Mouse (Mus musculus): ENCODE data around the gene Dpp10. TPM values are rescaled to one million over a fixed set of nuclear protein-coding genes. Genes with fewer than 3 reads are reported as not detected.

Gene Dpp10
- polyA plus RNA-seq, 1 experiment, result not detected

GRCm38 (mm10) chr1:124002797-124003196 is 42.6 kb downstream of the Dpp10 start:
- no peaks in the 10 kb centered on the region for H3K27me3 ChIP-seq (ENCODE audit: control insufficient read depth)
- TF ChIP-seq GATA1 (IDR thresholded peaks at IDR 0.05; ENCODE audit: low read length) (no peak), TAL1 (IDR thresholded peaks at IDR 0.05; ENCODE audit: low read length) (no peak)
- H3K36me3 ChIP-seq (ENCODE audit: control insufficient read depth), result no peaks in the 10 kb centered on the region
- H3K4me3 ChIP-seq (replicated peaks), result no peak overlapping the region
- no peaks in the 10 kb centered on the region for H3K4me1 ChIP-seq (ENCODE audit: control insufficient read depth)
- H3K9me3 ChIP-seq (ENCODE audit: control insufficient read depth, low read length), result no peaks in the 10 kb centered on the region

- TF ChIP-seq TAL1 (IDR thresholded peaks at IDR 0.05; ENCODE audit: low read length) (no peak), GATA1 (IDR thresholded peaks at IDR 0.05; ENCODE audit: low read length) (no peak)
- no peaks in the 10 kb centered on the region for H3K4me1 ChIP-seq (ENCODE audit: control insufficient read depth)
- H3K36me3 ChIP-seq (ENCODE audit: control insufficient read depth), result no peaks in the 10 kb centered on the region
- H3K4me3 ChIP-seq (replicated peaks), result no peak overlapping the region
- H3K9me3 ChIP-seq (ENCODE audit: control insufficient read depth, low read length), result no peaks in the 10 kb centered on the region
- no peaks in the 10 kb centered on the region for H3K27me3 ChIP-seq (ENCODE audit: control insufficient read depth)
Observed at GRCm38 (mm10) chr1:123995780-123996179, 49.6 kb downstream of the Dpp10 start.

GRCm38 (mm10) chr1:123985324-123986024 is 59.9 kb downstream of the Dpp10 start:
- Histone ChIP-seq H3K36me3 (ENCODE audit: control insufficient read depth) (no peaks in the 10 kb centered on the region), H3K9me3 (ENCODE audit: control insufficient read depth, low read length) (no peaks in the 10 kb centered on the region), H3K27me3 (ENCODE audit: control insufficient read depth) (no peaks in the 10 kb centered on the region), H3K4me1 (ENCODE audit: control insufficient read depth) (no peaks in the 10 kb centered on the region), H3K4me3 (replicated peaks) (no peak overlapping the region)
- TF ChIP-seq TAL1 (IDR thresholded peaks at IDR 0.05; ENCODE audit: low read length), result no peak
- TF ChIP-seq GATA1 (IDR thresholded peaks at IDR 0.05; ENCODE audit: low read length), result no peak

GRCm38 (mm10) chr1:123978597-123978996 is 66.8 kb downstream of the Dpp10 start:
- Histone ChIP-seq H3K4me3 (replicated peaks) (no peak overlapping the region), H3K27me3 (ENCODE audit: control insufficient read depth) (no peaks in the 10 kb centered on the region), H3K9me3 (ENCODE audit: control insufficient read depth, low read length) (no peaks in the 10 kb centered on the region), H3K36me3 (ENCODE audit: control insufficient read depth) (no peaks in the 10 kb centered on the region), H3K4me1 (ENCODE audit: control insufficient read depth) (no peaks in the 10 kb centered on the region)
- TF ChIP-seq GATA1 (IDR thresholded peaks at IDR 0.05; ENCODE audit: low read length) (no peak), TAL1 (IDR thresholded peaks at IDR 0.05; ENCODE audit: low read length) (no peak)

GRCm38 (mm10) chr1:123974621-123975020 is 70.7 kb downstream of the Dpp10 start:
- Histone ChIP-seq H3K9me3 (ENCODE audit: control insufficient read depth, low read length) (no peaks in the 10 kb centered on the region), H3K27me3 (ENCODE audit: control insufficient read depth) (no peaks in the 10 kb centered on the region), H3K36me3 (ENCODE audit: control insufficient read depth) (no peaks in the 10 kb centered on the region), H3K4me3 (replicated peaks) (no peak overlapping the region), H3K4me1 (ENCODE audit: control insufficient read depth) (no peaks in the 10 kb centered on the region)
- TF ChIP-seq GATA1 (IDR thresholded peaks at IDR 0.05; ENCODE audit: low read length) (no peak), TAL1 (IDR thresholded peaks at IDR 0.05; ENCODE audit: low read length) (no peak)

- Histone ChIP-seq H3K4me3 (replicated peaks) (no peak overlapping the region), H3K27me3 (ENCODE audit: control insufficient read depth) (no peaks in the 10 kb centered on the region), H3K9me3 (ENCODE audit: control insufficient read depth, low read length) (no peaks in the 10 kb centered on the region), H3K4me1 (ENCODE audit: control insufficient read depth) (no peaks in the 10 kb centered on the region), H3K36me3 (ENCODE audit: control insufficient read depth) (no peaks in the 10 kb centered on the region)
- TF ChIP-seq GATA1 (IDR thresholded peaks at IDR 0.05; ENCODE audit: low read length), result no peak
- no peak for TF ChIP-seq TAL1 (IDR thresholded peaks at IDR 0.05; ENCODE audit: low read length)
Observed at GRCm38 (mm10) chr1:123946149-123946548, 99.2 kb downstream of the Dpp10 start.

- Histone ChIP-seq H3K9me3 (ENCODE audit: control insufficient read depth, low read length) (no peaks in the 10 kb centered on the region), H3K27me3 (ENCODE audit: control insufficient read depth) (no peaks in the 10 kb centered on the region), H3K36me3 (ENCODE audit: control insufficient read depth) (no peaks in the 10 kb centered on the region), H3K4me3 (replicated peaks) (no peak overlapping the region), H3K4me1 (ENCODE audit: control insufficient read depth) (no peaks in the 10 kb centered on the region)
- TF ChIP-seq TAL1 (IDR thresholded peaks at IDR 0.05; ENCODE audit: low read length), result no peak
- no peak for TF ChIP-seq GATA1 (IDR thresholded peaks at IDR 0.05; ENCODE audit: low read length)
Observed at GRCm38 (mm10) chr1:123940826-123941225, 104.5 kb downstream of the Dpp10 start.

- TF ChIP-seq GATA1 (IDR thresholded peaks at IDR 0.05; ENCODE audit: low read length) (no peak), TAL1 (IDR thresholded peaks at IDR 0.05; ENCODE audit: low read length) (no peak)
- Histone ChIP-seq H3K4me3 (replicated peaks) (no peak overlapping the region), H3K27me3 (ENCODE audit: control insufficient read depth) (no peaks in the 10 kb centered on the region), H3K4me1 (ENCODE audit: control insufficient read depth) (no peaks in the 10 kb centered on the region), H3K9me3 (ENCODE audit: control insufficient read depth, low read length) (no peaks in the 10 kb centered on the region), H3K36me3 (ENCODE audit: control insufficient read depth) (no peaks in the 10 kb centered on the region)
Observed at GRCm38 (mm10) chr1:123933812-123934727, 111.3 kb downstream of the Dpp10 start.

GRCm38 (mm10) chr1:123928003-123928370 is 117.4 kb downstream of the Dpp10 start:
- Histone ChIP-seq H3K4me1 (ENCODE audit: control insufficient read depth) (no peaks in the 10 kb centered on the region), H3K36me3 (ENCODE audit: control insufficient read depth) (no peaks in the 10 kb centered on the region), H3K27me3 (ENCODE audit: control insufficient read depth) (no peaks in the 10 kb centered on the region), H3K9me3 (ENCODE audit: control insufficient read depth, low read length) (no peaks in the 10 kb centered on the region), H3K4me3 (replicated peaks) (no peak overlapping the region)
- TF ChIP-seq TAL1 (IDR thresholded peaks at IDR 0.05; ENCODE audit: low read length) (no peak), GATA1 (IDR thresholded peaks at IDR 0.05; ENCODE audit: low read length) (no peak)

Data from erythroblast, embryonic 14.5 days (primary cell).